8 mouse cellular contexts compared by ENCODE assay signal in the genomic region with DNA sequence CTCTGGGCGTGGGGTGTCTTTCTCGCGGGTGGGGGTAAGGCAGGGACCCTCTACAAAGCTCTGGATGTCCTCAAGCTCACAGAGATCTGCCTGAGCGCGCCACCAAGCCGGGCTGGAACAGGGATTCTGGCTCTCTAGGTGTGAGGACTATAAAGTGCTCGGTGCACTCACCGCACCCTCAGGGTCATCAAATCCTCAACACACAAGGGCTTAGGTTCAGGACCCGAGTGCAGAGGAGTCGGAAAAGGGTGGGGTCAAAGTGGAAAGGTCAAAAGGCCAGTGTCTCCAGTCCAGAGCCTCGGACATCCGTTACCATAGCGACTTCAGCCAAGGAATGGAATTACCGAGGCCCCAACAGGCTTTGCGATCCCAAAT. TPM values are rescaled to one million over a fixed set of nuclear protein-coding genes. Genes with fewer than 3 reads are reported as not detected.
DNase-seq lines count a peak whose midpoint lies in the region; ATAC-seq and TF ChIP-seq lines count a peak whose summit lies in the region.

No protein-coding gene starts in this region.

- peaks cover 11% of the 10 kb centered on the region for H3K36me3 ChIP-seq in heart, embryonic 16.5 days (ENCODE audit: control insufficient read depth, insufficient read depth)
- H3K36me3 ChIP-seq in hindbrain, embryonic 14.5 days (replicated peaks; ENCODE audit: control insufficient read depth, insufficient read depth): no peaks in the 10 kb centered on the region
- H3K36me3 ChIP-seq in midbrain, embryonic 14.5 days (ENCODE audit: control insufficient read depth, insufficient read depth, low read length): no peaks in the 10 kb centered on the region

- peak overlapping the region; percentile 92 for H3K4me2 ChIP-seq in heart, embryonic 16.5 days (ENCODE audit: low read depth, low read length)
- H3K4me2 ChIP-seq in hindbrain, embryonic 14.5 days (replicated peaks): peak overlapping the region; percentile 60
- H3K4me2 ChIP-seq in midbrain, embryonic 14.5 days (ENCODE audit: low read length): peak overlapping the region; percentile 91

- no peak for TF ChIP-seq CTCF in bone marrow, adult 2 months (IDR thresholded peaks at IDR 0.05; ENCODE audit: control insufficient read depth, insufficient read depth, low read length)

- H3K9me3 ChIP-seq in heart, embryonic 16.5 days (replicated peaks; ENCODE audit: control insufficient read depth, low read length): no peaks in the 10 kb centered on the region
- H3K9me3 ChIP-seq in hindbrain, embryonic 14.5 days (ENCODE audit: control insufficient read depth, low read length): no peaks in the 10 kb centered on the region
- H3K9me3 ChIP-seq in midbrain, embryonic 14.5 days (ENCODE audit: control insufficient read depth, low read length): no peaks in the 10 kb centered on the region

- no peak for DNase-seq in heart, postnatal 14 days
- DNase-seq in hindbrain, embryonic 14.5 days (ENCODE audit: low spot score): no peak
- DNase-seq in midbrain, embryonic 14.5 days: no peak
- DNase-seq in spleen, postnatal 10 days (ENCODE audit: low spot score in 2 of 2): no peak
- no peak for DNase-seq in natural killer cell, adult 2 months (ENCODE audit: low spot score in 2 of 2)
- DNase-seq in cerebellum, adult 11 months: no peak

- intact Hi-C loops in heart, postnatal 14 days (cut with DNase I): no loop called here

- ATAC-seq in heart, embryonic 16.5 days (replicated peaks; ENCODE audit: extremely low read depth, insufficient read depth, low FRiP score): no peak
- peak; percentile 57; the same call in 1 of the 2 replicates for ATAC-seq in hindbrain, embryonic 14.5 days (ENCODE audit: low FRiP score)
- ATAC-seq in midbrain, embryonic 14.5 days (ENCODE audit: low FRiP score, low TSS enrichment): peak; percentile 59; the same call in 1 of the 2 replicates

- peaks cover 11% of the 10 kb centered on the region for H3K4me1 ChIP-seq in heart, embryonic 16.5 days (ENCODE audit: control insufficient read depth, insufficient read depth, low read length)
- no peaks in the 10 kb centered on the region; the same call in 1 of the 2 replicates for H3K4me1 ChIP-seq in bone marrow, adult 2 months (ENCODE audit: control insufficient read depth, insufficient read depth, low read length)
- 0 out of 2 replicates have a peak, but pooled peaks cover 9% of the 10 kb centered on the region for H3K4me1 ChIP-seq in hindbrain, embryonic 14.5 days (replicated peaks; ENCODE audit: control insufficient read depth, insufficient read depth, low read length)
- no peaks in the 10 kb centered on the region for H3K4me1 ChIP-seq in midbrain, embryonic 14.5 days (ENCODE audit: control insufficient read depth, insufficient read depth, low read length)

- no peak for TF ChIP-seq POLR2A in bone marrow, adult 2 months (IDR thresholded peaks at IDR 0.05; ENCODE audit: borderline replicate concordance, control insufficient read depth, low read depth, low read length)

- H3K9ac ChIP-seq in heart, embryonic 16.5 days (ENCODE audit: low read length): peak overlapping the region; percentile 62
- H3K9ac ChIP-seq in hindbrain, embryonic 14.5 days: peak overlapping the region; percentile 32; the same call in 1 of the 2 replicates
- H3K9ac ChIP-seq in midbrain, embryonic 14.5 days (replicated peaks; ENCODE audit: low read length): peak overlapping the region; percentile 55

- no peaks in the 10 kb centered on the region for H3K27me3 ChIP-seq in heart, embryonic 16.5 days (ENCODE audit: control insufficient read depth, insufficient read depth, low read length)
- no peaks in the 10 kb centered on the region for H3K27me3 ChIP-seq in hindbrain, embryonic 14.5 days (ENCODE audit: control insufficient read depth, insufficient read depth, low read length)
- H3K27me3 ChIP-seq in midbrain, embryonic 14.5 days (ENCODE audit: control insufficient read depth, insufficient read depth, low read length): no peaks in the 10 kb centered on the region

- H3K27ac ChIP-seq in heart, embryonic 16.5 days (ENCODE audit: low read length): no peak overlapping the region
- no peak overlapping the region for H3K27ac ChIP-seq in bone marrow, adult 2 months (ENCODE audit: control insufficient read depth, insufficient read depth, low read depth, low read length, poor library complexity)
- H3K27ac ChIP-seq in hindbrain, embryonic 14.5 days: no peak overlapping the region
- H3K27ac ChIP-seq in midbrain, embryonic 14.5 days (replicated peaks; ENCODE audit: low read depth, low read length): no peak overlapping the region

- peak overlapping the region; percentile 84 for H3K4me3 ChIP-seq in heart, embryonic 16.5 days (ENCODE audit: low read length)
- peak overlapping the region; percentile 84 for H3K4me3 ChIP-seq in bone marrow, adult 2 months (replicated peaks; ENCODE audit: control insufficient read depth, low read depth, low read length)
- peak overlapping the region; percentile 68 for H3K4me3 ChIP-seq in hindbrain, embryonic 14.5 days (replicated peaks; ENCODE audit: low read length)
- peak overlapping the region; percentile 69 for H3K4me3 ChIP-seq in midbrain, embryonic 14.5 days (replicated peaks; ENCODE audit: low read depth, low read length)

- WGBS in heart, embryonic 16.5 days: 5% methylated on average over 15 of the region's 15 CpGs
- WGBS in bone marrow, adult 2 months: 8% methylated on average over 15 of the region's 15 CpGs
- WGBS in hindbrain, embryonic 14.5 days: 4% methylated on average over 15 of the region's 15 CpGs
- WGBS in midbrain, embryonic 14.5 days: under 1% methylated on average over 15 of the region's 15 CpGs

RNA-seq across cellular contexts. Expression of gene Nek2, which starts 0.3 kb away (rescaled TPM):
- polyA plus RNA-seq in heart, embryonic 16.5 days (2015; fragmentation: Nextera tagmentation; extraction: Ambion mirVana): 38.5 and 38.6 TPM in 2 replicates
- total RNA-seq in heart, postnatal 14 days (2021): 1 to 10 TPM; 2.6 to 4.1 TPM
- 23.5 and 26.9 TPM in 2 replicates for polyA plus RNA-seq in bone marrow, adult 2 months (2011; ENCODE audit: insufficient read depth, insufficient read length, low replicate concordance, missing spikeins)
- 6.2 and 7.4 TPM in 2 replicates for polyA plus RNA-seq in hindbrain, embryonic 14.5 days (2014; fragmentation: Nextera tagmentation; extraction: Ambion mirVana)
- 3.3 and 10.5 TPM in 2 replicates for polyA plus RNA-seq in midbrain, embryonic 14.5 days (2014; fragmentation: Nextera tagmentation; extraction: Ambion mirVana)
